Mouse (Mus musculus) CD8-positive naive resting alpha-beta T cell, adult 2 months (primary cell): ENCODE data around the gene Zfp799.
"Not testable (repeated sequence)": the region's sequence is repeated elsewhere in the genome, so short reads cannot be mapped to it uniquely, and the experiment has no call there.

Experiments used
- DNase-seq, 2 experiments: peaks; one replicate each; pipeline ENCODE4 v3.0.0; 2022; ENCODE audit warnings: low read depth in 2 of 2, low spot score in 2 of 2

Gene Zfp799

GRCm38 (mm10) chr17:32829540-32830417 lies at the start of gene Zfp799:
Gene Zfp799 (minus strand): TSS chr17:32830261.
- peak; percentile 54 to 64 for DNase-seq

GRCm38 (mm10) chr17:32878773-32879172 lies 48.7 kb upstream of the Zfp799 start:
- no peak for DNase-seq

- no peak for DNase-seq
Measured at GRCm38 (mm10) chr17:32877471-32878171, 47.6 kb upstream of the Zfp799 start.

- no peak for DNase-seq
Measured at GRCm38 (mm10) chr17:32872696-32873095, 42.6 kb upstream of the Zfp799 start.

GRCm38 (mm10) chr17:32872091-32872490 lies 42.0 kb upstream of the Zfp799 start:
- DNase-seq, result no peak

GRCm38 (mm10) chr17:32871483-32871882 lies 41.4 kb upstream of the Zfp799 start:
- no peak for DNase-seq

GRCm38 (mm10) chr17:32867266-32867665 lies 37.2 kb upstream of the Zfp799 start:
- not testable (repeated sequence) for DNase-seq

- DNase-seq, result not testable (repeated sequence)
Measured at GRCm38 (mm10) chr17:32856713-32857112, 26.7 kb upstream of the Zfp799 start.

GRCm38 (mm10) chr17:32851581-32851980 lies 21.5 kb upstream of the Zfp799 start:
- no peak for DNase-seq

- DNase-seq, result no peak
Measured at GRCm38 (mm10) chr17:32841388-32841787, 11.3 kb upstream of the Zfp799 start.

- DNase-seq, result no peak
Measured at GRCm38 (mm10) chr17:32839083-32839802, 9.2 kb upstream of the Zfp799 start.

- DNase-seq, result no peak
Measured at GRCm38 (mm10) chr17:32830418-32830782, 339 bp upstream of the Zfp799 start.

- DNase-seq, result no peak
Measured at GRCm38 (mm10) chr17:32816074-32816784, 13.8 kb downstream of the Zfp799 start.

GRCm38 (mm10) chr17:32814136-32814535 lies 15.9 kb downstream of the Zfp799 start:
- no peak for DNase-seq

GRCm38 (mm10) chr17:32810648-32811047 lies 19.4 kb downstream of the Zfp799 start:
- no peak for DNase-seq

- no peak for DNase-seq
Measured at GRCm38 (mm10) chr17:32809544-32810374, 20.3 kb downstream of the Zfp799 start, which contains the start of gene Zfp811. Gene Zfp811 (minus strand): TSS chr17:32809931.

- no peak for DNase-seq
Measured at GRCm38 (mm10) chr17:32808921-32809320, 21.1 kb downstream of the Zfp799 start.

- DNase-seq, result no peak
Measured at GRCm38 (mm10) chr17:32789244-32789643, 40.8 kb downstream of the Zfp799 start.

- DNase-seq, result no peak
Measured at GRCm38 (mm10) chr17:32788576-32788975, 41.5 kb downstream of the Zfp799 start.

GRCm38 (mm10) chr17:32788094-32788559 lies 41.9 kb downstream of the Zfp799 start, which contains the start of gene Zfp871:
Gene Zfp871 (minus strand): TSS chr17:32788287.
- peak; percentile 73 to 84 for DNase-seq
